Mouse (Mus musculus) C2C12 (cell line): ENCODE measurements around the gene Cd59a.

Experiments used
- CEBPB ChIP-seq: IDR thresholded peaks from one replicate; pipeline ENCODE4 v1.6.1; 2011; ENCODE audit warnings: low read depth, mild to moderate bottlenecking, control low read depth, moderate library complexity
- CTCF ChIP-seq: IDR thresholded peaks from one replicate; pipeline ENCODE4 v1.5.1; 2011; ENCODE audit not compliant: control insufficient read depth, insufficient read depth, insufficient read length
- FOSL1 ChIP-seq: IDR thresholded peaks from one replicate; pipeline ENCODE4 v1.8.0; 2011; ENCODE audit warnings: mild to moderate bottlenecking, low read length; ENCODE audit not compliant: poor library complexity, insufficient read depth, severe bottlenecking
- MYOD1 ChIP-seq: IDR thresholded peaks from one replicate; pipeline ENCODE4 v1.6.1; 2011; ENCODE audit warnings: low read depth; ENCODE audit not compliant: control insufficient read depth, insufficient read length
- USF1 ChIP-seq: IDR thresholded peaks from one replicate; pipeline ENCODE4 v1.6.1; 2011; ENCODE audit warnings: low read depth, mild to moderate bottlenecking, control low read depth, moderate library complexity

GRCm38 (mm10) chr2:104104800-104105199, 9.2 kb downstream of the Cd59a start:
- TF ChIP-seq MYOD1: no peak
- no peak for TF ChIP-seq CTCF
- no peak for TF ChIP-seq CEBPB
- no peak for TF ChIP-seq USF1
- TF ChIP-seq FOSL1: no peak
